Mouse (Mus musculus) ES-E14 (cell line): ENCODE results near the gene Epha4.

Source experiments
- CHD2 ChIP-seq: IDR thresholded peaks from 2 replicates; pipeline ENCODE4 v1.6.1; 2014; ENCODE audit warnings: mild to moderate bottlenecking, low read depth, low read length, inconsistent platforms
- HCFC1 ChIP-seq: IDR thresholded peaks from 2 replicates; pipeline ENCODE4 v1.6.1; 2012; ENCODE audit warnings: low read length, inconsistent platforms, borderline replicate concordance; ENCODE audit not compliant: insufficient read depth
- ZC3H11A ChIP-seq: IDR thresholded peaks from 2 replicates; pipeline ENCODE4 v1.6.1; 2012; ENCODE audit warnings: low read depth, mild to moderate bottlenecking, inconsistent platforms, low read length, borderline replicate concordance

DNA sequence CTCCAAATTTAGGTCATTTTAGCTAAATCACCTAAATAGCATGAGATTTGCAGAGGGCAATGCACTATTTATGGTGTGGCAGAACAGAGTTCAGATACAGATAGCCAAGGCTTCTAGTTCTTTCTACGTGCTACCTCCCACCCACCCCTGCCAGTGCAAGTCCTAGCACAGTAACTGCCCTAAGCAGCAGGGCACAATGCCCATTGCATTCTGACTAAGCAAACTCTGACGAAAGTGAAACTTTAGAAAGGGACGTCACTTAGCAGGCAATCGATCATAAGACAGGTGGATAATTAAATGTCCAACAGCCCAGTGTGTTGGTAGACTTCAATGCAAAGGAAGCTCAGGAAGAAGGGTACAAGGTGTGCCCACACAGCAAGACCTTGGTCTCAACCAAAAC lies 49.4 kb downstream of the Epha4 start:
- TF ChIP-seq HCFC1 (no peak), CHD2 (no peak), ZC3H11A (no peak)
